Mouse (Mus musculus): ENCODE data around the gene Rgcc. TPM values are rescaled to one million over a fixed set of nuclear protein-coding genes. Genes with fewer than 3 reads are reported as not detected.

Gene Rgcc
- polyA plus RNA-seq, 1 experiment: 73.1 TPM

DNA sequence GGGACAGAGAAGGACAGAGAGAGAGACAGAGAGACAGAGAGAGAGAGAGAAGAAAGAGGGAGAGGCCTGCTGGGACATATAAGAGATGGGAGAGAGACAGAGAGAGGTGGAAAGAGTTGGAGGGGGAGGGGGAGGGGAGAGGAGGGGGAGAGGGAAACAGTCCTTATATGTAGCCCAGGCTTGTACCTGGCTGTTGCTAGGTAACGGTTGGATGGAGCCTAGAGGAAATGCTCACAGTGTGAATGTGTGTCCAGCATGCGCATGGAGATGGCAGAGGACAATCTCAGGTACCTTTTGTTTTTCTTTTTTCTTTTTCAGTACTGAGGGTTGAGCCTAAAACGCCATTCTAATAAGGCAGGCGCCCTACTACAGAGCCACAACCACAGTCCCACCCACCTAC lies 16.8 kb downstream of the Rgcc start:
- Histone ChIP-seq H3K4me3 (ENCODE audit: insufficient read depth, low read length) (no peak overlapping the region), H3K27ac (ENCODE audit: insufficient read depth, low read length) (no peak overlapping the region), H3K4me1 (ENCODE audit: control insufficient read depth, insufficient read depth, low read length) (no peaks in the 10 kb centered on the region)
- TF ChIP-seq CTCF (IDR thresholded peaks at IDR 0.05; ENCODE audit: extremely low read depth, insufficient read depth, low read length) (no peak), POLR2A (IDR thresholded peaks at IDR 0.05; ENCODE audit: extremely low read depth, insufficient read depth, low read length) (no peak)

DNA sequence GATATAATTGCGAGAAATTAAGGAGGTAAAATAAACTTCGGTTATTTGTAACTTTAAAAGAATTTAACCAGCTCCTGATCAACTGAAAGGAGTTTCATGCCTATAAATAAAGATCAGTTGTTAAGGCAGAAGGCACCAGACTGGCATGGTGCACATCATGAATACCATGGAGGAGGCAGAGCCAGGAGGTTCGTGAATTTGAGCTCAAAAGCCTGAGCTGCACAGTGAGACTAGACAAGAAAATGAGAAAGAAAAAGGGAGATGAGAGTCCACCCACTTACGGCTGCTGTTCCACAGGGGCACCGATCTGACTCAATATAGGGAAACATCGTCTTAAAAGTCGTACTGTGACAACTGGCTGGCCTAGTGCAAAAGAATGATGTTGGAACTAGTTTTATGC lies 17.5 kb downstream of the Rgcc start:
- no peak overlapping the region for H3K27ac ChIP-seq (ENCODE audit: insufficient read depth, low read length)
- no peak overlapping the region for H3K4me3 ChIP-seq (ENCODE audit: insufficient read depth, low read length)
- no peaks in the 10 kb centered on the region for H3K4me1 ChIP-seq (ENCODE audit: control insufficient read depth, insufficient read depth, low read length)
- TF ChIP-seq CTCF (IDR thresholded peaks at IDR 0.05; ENCODE audit: extremely low read depth, insufficient read depth, low read length): no peak
- no peak for TF ChIP-seq POLR2A (IDR thresholded peaks at IDR 0.05; ENCODE audit: extremely low read depth, insufficient read depth, low read length)

DNA sequence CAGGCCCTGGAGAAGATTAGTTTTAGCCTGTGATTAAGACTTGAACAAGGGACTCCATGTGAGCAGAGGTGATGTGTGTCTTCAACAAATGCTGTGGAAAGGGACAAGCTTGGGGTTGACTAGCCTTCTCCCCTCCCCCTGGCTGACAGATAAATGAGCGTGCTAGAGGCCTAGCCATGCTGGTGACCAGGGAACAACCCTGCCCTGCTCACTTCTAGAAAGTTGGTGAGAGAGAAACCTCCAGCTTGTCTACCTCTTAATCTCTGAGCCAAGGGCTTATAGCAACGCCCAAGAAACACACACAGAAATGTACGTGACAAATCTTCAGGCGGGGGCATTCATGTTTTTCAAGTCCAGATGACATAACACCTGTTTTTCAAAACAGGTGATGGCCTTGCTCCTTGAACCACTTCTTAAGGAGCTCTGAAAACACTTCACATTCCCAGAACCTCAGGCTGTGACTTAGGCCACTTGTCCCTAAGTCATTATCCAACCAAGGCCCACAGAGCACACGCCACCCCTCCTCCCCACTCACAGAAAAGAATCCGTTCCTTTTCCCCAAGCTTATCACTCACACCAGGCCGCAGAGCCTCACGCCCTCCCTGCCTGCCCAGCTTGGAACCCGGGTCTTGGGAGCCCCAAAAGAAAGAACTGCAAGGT lies 19.4 kb downstream of the Rgcc start:
- Histone ChIP-seq H3K4me3 (ENCODE audit: insufficient read depth, low read length) (no peak overlapping the region), H3K4me1 (ENCODE audit: control insufficient read depth, insufficient read depth, low read length) (no peaks in the 10 kb centered on the region)
- no peak for TF ChIP-seq POLR2A (IDR thresholded peaks at IDR 0.05; ENCODE audit: extremely low read depth, insufficient read depth, low read length)
- no peak for TF ChIP-seq CTCF (IDR thresholded peaks at IDR 0.05; ENCODE audit: extremely low read depth, insufficient read depth, low read length)

DNA sequence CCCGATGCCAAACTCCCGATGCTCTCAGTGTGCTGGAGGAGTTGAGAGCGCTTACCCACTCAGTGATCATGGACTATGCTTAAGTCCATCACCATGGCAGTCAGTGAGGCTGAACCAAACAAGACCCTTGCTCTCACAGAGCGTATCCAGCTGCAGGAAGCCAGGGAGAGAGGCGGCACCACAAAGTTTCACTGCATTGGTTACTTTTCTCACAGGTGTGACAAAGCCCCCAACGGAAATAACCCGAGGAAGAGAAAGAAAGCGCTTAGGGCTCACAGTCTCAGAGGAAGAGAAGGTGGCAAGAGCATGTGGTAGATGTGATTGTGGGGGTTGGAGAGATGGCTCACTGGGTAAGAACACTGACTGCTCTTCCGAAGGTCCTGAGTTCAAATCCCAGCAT lies 21.0 kb downstream of the Rgcc start:
- Histone ChIP-seq H3K4me1 (ENCODE audit: control insufficient read depth, insufficient read depth, low read length) (no peaks in the 10 kb centered on the region), H3K27ac (ENCODE audit: insufficient read depth, low read length) (no peak overlapping the region), H3K4me3 (ENCODE audit: insufficient read depth, low read length) (no peak overlapping the region)
- TF ChIP-seq POLR2A (IDR thresholded peaks at IDR 0.05; ENCODE audit: extremely low read depth, insufficient read depth, low read length) (no peak), CTCF (IDR thresholded peaks at IDR 0.05; ENCODE audit: extremely low read depth, insufficient read depth, low read length) (no peak)

More for the DNA sequence above, 19.4 kb downstream of the Rgcc start:
- no peak overlapping the region for H3K27ac ChIP-seq (ENCODE audit: insufficient read depth, low read length)

DNA sequence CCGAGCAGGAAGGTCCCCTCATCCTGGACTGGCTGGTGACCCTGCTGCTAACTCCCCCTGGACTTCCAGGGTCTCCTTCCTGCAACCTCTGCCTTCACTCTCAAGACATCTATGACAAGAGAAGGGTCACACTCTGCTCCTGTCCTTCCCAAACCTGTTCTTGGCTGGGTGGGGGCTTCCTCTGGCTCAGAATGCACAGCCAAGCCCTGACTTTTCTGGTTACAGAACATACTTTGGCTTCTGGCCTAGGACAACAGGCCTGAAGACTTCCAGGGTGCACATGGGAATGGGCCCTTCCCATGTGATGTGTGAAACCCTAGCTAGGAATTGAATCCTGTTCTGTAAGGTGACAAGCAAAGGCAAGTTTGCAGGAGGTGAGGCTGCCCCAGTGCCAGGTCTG lies 22.0 kb downstream of the Rgcc start:
- Histone ChIP-seq H3K4me1 (ENCODE audit: control insufficient read depth, insufficient read depth, low read length) (no peaks in the 10 kb centered on the region), H3K4me3 (ENCODE audit: insufficient read depth, low read length) (no peak overlapping the region), H3K27ac (ENCODE audit: insufficient read depth, low read length) (no peak overlapping the region)
- TF ChIP-seq POLR2A (IDR thresholded peaks at IDR 0.05; ENCODE audit: extremely low read depth, insufficient read depth, low read length) (no peak), CTCF (IDR thresholded peaks at IDR 0.05; ENCODE audit: extremely low read depth, insufficient read depth, low read length) (no peak)

DNA sequence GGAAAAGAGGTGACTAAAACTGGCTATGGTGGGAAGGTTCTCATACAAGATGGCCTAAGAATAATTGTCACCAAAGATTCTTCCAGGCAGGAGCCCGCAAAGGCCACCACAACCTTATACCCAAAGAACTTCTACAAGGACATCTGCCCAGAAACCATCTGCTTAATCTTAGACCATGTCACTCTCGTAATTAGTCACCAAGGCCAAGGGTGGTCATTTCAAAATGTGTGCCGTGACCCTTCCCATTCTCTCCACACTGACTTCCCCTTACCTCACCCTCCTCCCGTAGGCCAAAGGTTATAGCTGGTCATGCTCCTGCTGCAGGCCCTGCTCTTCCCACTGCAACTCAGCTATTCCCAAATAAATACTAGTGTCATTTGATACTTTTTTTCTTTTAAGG lies 22.5 kb downstream of the Rgcc start:
- H3K27ac ChIP-seq (ENCODE audit: insufficient read depth, low read length): no peak overlapping the region
- H3K4me1 ChIP-seq (ENCODE audit: control insufficient read depth, insufficient read depth, low read length): no peaks in the 10 kb centered on the region
- no peak for TF ChIP-seq CTCF (IDR thresholded peaks at IDR 0.05; ENCODE audit: extremely low read depth, insufficient read depth, low read length)
- no peak for TF ChIP-seq POLR2A (IDR thresholded peaks at IDR 0.05; ENCODE audit: extremely low read depth, insufficient read depth, low read length)
- H3K4me3 ChIP-seq (ENCODE audit: insufficient read depth, low read length): no peak overlapping the region

DNA sequence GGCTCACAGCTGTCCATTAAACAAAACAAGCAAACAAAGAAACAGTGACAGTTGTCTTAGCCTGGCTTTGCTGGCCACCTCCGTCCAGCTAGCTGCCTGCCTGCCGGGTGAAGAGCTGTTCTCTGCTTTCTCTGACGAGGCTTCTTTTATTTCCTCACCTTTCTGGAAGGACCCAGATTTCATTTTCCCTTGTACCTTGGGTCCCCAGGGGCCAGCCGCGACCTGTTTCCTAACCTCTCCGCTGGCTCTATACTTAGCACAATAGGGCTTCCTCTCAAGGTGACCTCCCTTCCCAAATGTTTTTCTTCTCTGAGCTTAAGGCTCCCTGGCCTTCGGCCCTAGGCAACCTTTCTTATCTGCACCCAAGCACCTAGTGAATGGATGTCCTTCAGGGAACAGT lies 23.5 kb downstream of the Rgcc start:
- TF ChIP-seq CTCF (IDR thresholded peaks at IDR 0.05; ENCODE audit: extremely low read depth, insufficient read depth, low read length): no peak
- TF ChIP-seq POLR2A (IDR thresholded peaks at IDR 0.05; ENCODE audit: extremely low read depth, insufficient read depth, low read length): no peak
- Histone ChIP-seq H3K4me3 (ENCODE audit: insufficient read depth, low read length) (no peak overlapping the region), H3K27ac (ENCODE audit: insufficient read depth, low read length) (peak overlapping the region; percentile 12; the same call in 1 of the 2 replicates), H3K4me1 (ENCODE audit: control insufficient read depth, insufficient read depth, low read length) (no peaks in the 10 kb centered on the region)

DNA sequence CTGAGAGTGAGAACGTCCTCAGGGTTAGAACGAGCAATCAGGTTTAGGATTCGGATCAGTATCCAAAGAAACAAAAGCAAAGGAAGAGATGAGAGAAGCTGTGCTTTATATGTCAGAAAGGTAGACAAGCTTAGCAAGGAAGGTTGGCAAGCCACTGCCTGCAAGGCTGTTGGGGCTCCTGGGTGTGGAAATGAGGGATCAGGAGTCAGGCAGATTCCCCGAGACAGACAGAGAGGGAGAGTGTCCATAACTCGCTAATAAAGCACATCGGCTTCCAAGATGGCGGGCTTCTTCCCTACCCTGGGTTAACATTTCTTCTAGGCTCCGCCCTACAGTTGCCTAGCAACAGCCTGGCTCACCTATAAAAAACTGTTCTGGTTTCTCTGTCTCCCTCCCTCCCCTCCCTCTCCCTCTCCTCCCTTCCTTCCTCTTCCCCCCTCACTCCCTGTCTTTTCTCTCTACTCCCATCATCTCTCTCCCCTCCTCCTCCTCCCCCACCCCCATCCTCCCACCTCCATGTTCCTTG lies 25.5 kb downstream of the Rgcc start:
- no peak overlapping the region for H3K4me3 ChIP-seq (ENCODE audit: insufficient read depth, low read length)
- TF ChIP-seq CTCF (IDR thresholded peaks at IDR 0.05; ENCODE audit: extremely low read depth, insufficient read depth, low read length) (no peak), POLR2A (IDR thresholded peaks at IDR 0.05; ENCODE audit: extremely low read depth, insufficient read depth, low read length) (no peak)
- H3K4me1 ChIP-seq (ENCODE audit: control insufficient read depth, insufficient read depth, low read length): no peaks in the 10 kb centered on the region
- no peak overlapping the region for H3K27ac ChIP-seq (ENCODE audit: insufficient read depth, low read length)

DNA sequence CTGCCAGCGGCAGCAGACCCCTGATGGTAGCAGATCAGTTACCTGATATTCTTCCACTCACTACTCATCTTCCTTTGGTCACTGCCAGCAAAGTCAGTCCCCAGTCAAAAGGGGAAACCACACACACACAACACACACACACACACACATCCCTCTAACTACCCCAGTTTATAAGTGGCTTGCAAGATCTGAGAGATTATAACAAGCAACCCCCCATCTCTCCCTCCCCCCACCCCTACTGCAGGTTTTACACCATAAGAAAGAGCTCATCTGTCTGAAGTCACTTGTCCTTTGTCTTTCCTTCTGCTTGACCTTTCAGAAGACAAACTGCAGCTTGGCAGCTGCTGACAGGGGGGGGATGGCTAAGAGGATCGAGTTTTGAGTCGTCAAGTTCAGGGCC lies 26.0 kb downstream of the Rgcc start:
- TF ChIP-seq CTCF (IDR thresholded peaks at IDR 0.05; ENCODE audit: extremely low read depth, insufficient read depth, low read length) (no peak), POLR2A (IDR thresholded peaks at IDR 0.05; ENCODE audit: extremely low read depth, insufficient read depth, low read length) (no peak)
- Histone ChIP-seq H3K4me3 (ENCODE audit: insufficient read depth, low read length) (no peak overlapping the region), H3K27ac (ENCODE audit: insufficient read depth, low read length) (no peak overlapping the region), H3K4me1 (ENCODE audit: control insufficient read depth, insufficient read depth, low read length) (no peaks in the 10 kb centered on the region)

DNA sequence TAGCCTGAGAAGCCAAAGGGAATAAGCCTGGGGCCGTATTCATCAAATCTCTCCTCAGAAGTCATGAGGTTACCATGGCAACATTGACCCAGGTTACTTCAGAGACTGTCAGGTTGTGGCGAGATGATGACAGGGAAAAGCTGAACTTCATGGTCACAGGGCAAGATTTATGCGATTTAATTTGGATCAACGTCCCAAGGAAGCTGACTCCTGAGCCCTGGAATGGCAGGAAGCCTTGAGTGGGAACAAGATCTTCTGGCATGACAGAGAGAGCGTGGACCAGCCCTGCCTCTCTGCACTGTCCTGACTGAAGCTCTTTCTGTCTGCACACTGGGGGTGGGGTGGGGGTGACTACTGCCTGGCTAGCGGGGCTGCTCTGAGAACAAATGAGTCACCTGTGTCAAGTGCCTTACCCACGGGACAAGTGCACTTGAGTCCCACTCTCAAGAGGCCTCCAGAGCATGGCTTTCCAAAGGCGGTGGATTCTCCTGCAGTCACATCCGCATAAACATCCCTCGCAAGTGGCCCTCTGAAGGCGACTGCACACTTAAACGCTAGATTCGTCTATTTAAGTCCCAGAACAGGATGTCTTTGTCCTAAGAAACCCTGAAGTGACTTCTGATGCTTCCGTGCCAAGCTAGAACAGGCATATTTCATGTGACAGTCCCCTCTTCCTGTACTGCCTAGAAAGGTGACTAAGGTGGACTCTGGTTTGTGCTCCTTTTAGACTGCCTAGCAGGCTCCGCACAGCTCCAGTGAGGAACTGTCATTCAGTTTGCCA lies 27.6 kb downstream of the Rgcc start:
- Histone ChIP-seq H3K4me3 (ENCODE audit: insufficient read depth, low read length) (no peak overlapping the region), H3K4me1 (ENCODE audit: control insufficient read depth, insufficient read depth, low read length) (no peaks in the 10 kb centered on the region), H3K27ac (ENCODE audit: insufficient read depth, low read length) (no peak overlapping the region)
- TF ChIP-seq POLR2A (IDR thresholded peaks at IDR 0.05; ENCODE audit: extremely low read depth, insufficient read depth, low read length): no peak
- TF ChIP-seq CTCF (IDR thresholded peaks at IDR 0.05; ENCODE audit: extremely low read depth, insufficient read depth, low read length): no peak

Measured in cortical plate, adult 2 months (tissue).